Mouse (Mus musculus) neural tube, embryonic 12.5 days (tissue): Measurements from ENCODE around the gene Slc3a2. TPM values are rescaled to one million over a fixed set of nuclear protein-coding genes. Genes with fewer than 3 reads are reported as not detected.
"Not testable (repeated sequence)": the region's sequence is repeated elsewhere in the genome, so short reads cannot be mapped to it uniquely, and the experiment has no call there.

Source experiments
- ATAC-seq: fragments of 200-750 bp; cut with Nextera tagmentation; 2 replicates; pipeline ENCODE4 v1.8.0; 2017; ENCODE audit warnings: low read depth, mild to moderate bottlenecking, moderate TSS enrichment, moderate library complexity; ENCODE audit not compliant: low FRiP score
- H3K27ac ChIP-seq: fragments of 300-500 bp; sonication (generic); 2 replicates; pipeline ENCODE4 v1.5.1; 2016
- H3K27me3 ChIP-seq: fragments of 300-500 bp; sonication (generic); replicated peaks from 2 replicates; pipeline ENCODE4 v1.6.1; 2016; ENCODE audit warnings: mild to moderate bottlenecking
- H3K36me3 ChIP-seq: fragments of 300-500 bp; sonication (generic); 2 replicates; pipeline ENCODE4 v1.6.1; 2016; ENCODE audit warnings: mild to moderate bottlenecking
- H3K4me1 ChIP-seq: fragments of 300-500 bp; sonication (generic); 2 replicates; pipeline ENCODE4 v1.6.1; 2016
- H3K4me2 ChIP-seq: fragments of 300-500 bp; sonication (generic); replicated peaks from 2 replicates; pipeline ENCODE4 v1.6.1; 2016; ENCODE audit warnings: mild to moderate bottlenecking
- H3K4me3 ChIP-seq: fragments of 300-500 bp; sonication (generic); 2 replicates; pipeline ENCODE4 v1.5.1; 2016
- H3K9ac ChIP-seq: fragments of 300-500 bp; sonication (generic); 2 replicates; pipeline ENCODE4 v1.6.1; 2016; ENCODE audit warnings: mild to moderate bottlenecking
- H3K9me3 ChIP-seq: fragments of 300-500 bp; sonication (generic); 2 replicates; pipeline ENCODE4 v1.6.1; 2016; ENCODE audit warnings: mild to moderate bottlenecking
- WGBS: fragments of 180-500 bp; shearing (Covaris S2); methylation state at CpG from one replicate; pipeline ENCODE4 v1.1.7; 2016; 5-methylcytosine and 5-hydroxymethylcytosine counted together
- polyA plus RNA-seq: library from polyadenylated mRNA; unstranded; fragments of >200 nt; fragmentation: Nextera tagmentation; extraction: Ambion mirVana; gene quantifications from 2 replicates; pipeline ENCODE4 v1.2.1, GENCODE M21; 2016

Gene Slc3a2
- polyA plus RNA-seq, 1 experiment from 2014 or later = 147 TPM

DNA sequence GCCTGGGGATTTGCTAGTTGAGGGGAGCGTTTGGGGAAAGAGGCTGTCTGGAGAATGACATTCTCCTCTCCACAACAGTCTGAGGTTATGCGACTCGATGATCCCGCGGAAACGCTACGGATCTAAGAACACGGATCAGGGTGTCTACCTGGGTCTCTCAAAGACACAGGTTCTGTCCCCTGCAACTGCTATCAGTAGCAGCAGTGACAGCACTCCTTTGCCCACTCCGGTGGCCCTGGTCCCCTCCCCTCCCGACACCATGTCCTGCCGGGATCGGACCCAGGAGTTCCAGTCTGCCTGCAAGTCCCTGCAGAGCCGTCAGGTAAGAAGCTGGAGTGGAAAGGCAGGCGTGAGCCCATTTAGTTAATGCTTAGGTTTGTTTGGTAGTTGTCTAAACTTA lies 19.0 kb upstream of the Slc3a2 start:
- Histone ChIP-seq H3K27me3 (no peaks in the 10 kb centered on the region), H3K36me3 (peaks cover 63% of the 10 kb centered on the region), H3K27ac (no peak overlapping the region), H3K9ac (peak overlapping the region; percentile 83), H3K4me3 (peak overlapping the region; percentile 76), H3K4me1 (peaks cover 19% of the 10 kb centered on the region), H3K9me3 (no peaks in the 10 kb centered on the region), H3K4me2 (peak overlapping the region; percentile 89)
- ATAC-seq = no peak
- WGBS = 24% methylated on average over 14 of the region's 14 CpGs

DNA sequence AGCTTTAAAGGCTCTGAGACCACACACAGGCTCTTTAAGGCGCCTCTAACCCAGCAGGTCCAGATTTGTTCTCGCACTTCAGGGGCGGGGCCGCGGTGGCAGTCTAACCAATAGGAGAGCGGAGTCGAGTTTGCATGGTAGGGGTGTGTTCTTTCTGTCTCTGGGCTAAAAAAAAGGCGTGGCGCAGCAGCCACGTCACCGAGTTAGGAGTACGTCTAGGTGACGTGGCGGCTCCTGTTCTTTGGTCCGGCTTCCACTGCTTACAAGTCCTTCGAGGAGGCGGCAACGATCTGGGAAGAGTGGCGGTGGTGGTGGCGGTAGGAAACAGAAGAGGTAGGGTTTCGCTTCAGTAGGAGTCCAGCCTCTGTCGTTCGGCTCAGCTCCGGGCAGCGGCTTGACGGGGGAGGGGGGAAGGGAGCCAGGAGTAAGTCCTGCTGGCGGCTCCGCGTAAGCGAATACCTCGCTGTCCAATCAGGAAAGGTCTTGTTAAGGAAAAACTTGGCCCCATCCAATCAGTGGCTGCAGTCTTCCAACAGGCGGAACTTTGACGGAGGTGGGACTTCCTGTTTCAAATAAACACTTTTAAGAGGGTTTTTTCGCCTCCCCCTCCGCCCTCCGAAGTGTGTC lies 18.2 kb upstream of the Slc3a2 start, which contains the start of gene Stx5a:
Gene Stx5a, plus strand, starts transcription at position 171 of the 627 bp plus-strand sequence.
- WGBS = under 1% methylated on average over 36 of the region's 36 CpGs
- Histone ChIP-seq H3K27ac (peak within 1 kb of the TSS; percentile 69; the same call in 1 of the 2 replicates), H3K4me3 (peak within 1 kb of the TSS; percentile 76), H3K9ac (peak within 1 kb of the TSS; percentile 83), H3K27me3 (no peaks in the 10 kb centered on the region), H3K4me2 (peak within 1 kb of the TSS; percentile 89), H3K36me3 (peaks cover 57% of the 10 kb centered on the region), H3K9me3 (no peaks in the 10 kb centered on the region), H3K4me1 (peaks cover 19% of the 10 kb centered on the region)
- ATAC-seq = peak; percentile 97

DNA sequence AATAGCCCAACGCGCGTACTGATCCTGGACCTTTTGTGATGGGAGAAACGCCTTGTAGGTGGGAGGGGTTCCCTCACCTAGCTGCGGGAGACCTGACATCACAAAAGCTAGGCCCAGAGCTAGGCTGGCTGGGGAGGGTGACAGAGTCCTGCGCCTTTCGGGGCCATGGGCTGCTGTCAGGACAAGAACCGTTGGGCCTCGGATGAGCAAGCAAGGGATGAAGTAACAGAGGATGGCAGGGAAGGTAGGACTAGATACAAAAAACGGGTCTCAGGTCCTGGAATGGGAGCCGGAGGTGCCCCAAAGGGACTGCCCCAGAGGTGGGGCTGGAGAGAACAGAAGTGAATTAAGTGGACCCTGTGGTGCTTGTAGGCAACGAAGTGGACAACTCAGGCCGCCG lies 17.4 kb upstream of the Slc3a2 start, which contains the start of gene 1700092M07Rik:
Gene 1700092M07Rik, plus strand, starts transcription at position 116 of the 400 bp plus-strand sequence.
- Histone ChIP-seq H3K4me1 (peaks cover 19% of the 10 kb centered on the region), H3K27ac (peak within 1 kb of the TSS; percentile 69; the same call in 1 of the 2 replicates), H3K9me3 (no peaks in the 10 kb centered on the region), H3K4me3 (peak within 1 kb of the TSS; percentile 76), H3K27me3 (no peaks in the 10 kb centered on the region), H3K9ac (peak within 1 kb of the TSS; percentile 83), H3K36me3 (peaks cover 49% of the 10 kb centered on the region), H3K4me2 (peak within 1 kb of the TSS; percentile 89)
- WGBS = 69% methylated on average over 14 of the region's 14 CpGs
- peak; percentile 37 for ATAC-seq

DNA sequence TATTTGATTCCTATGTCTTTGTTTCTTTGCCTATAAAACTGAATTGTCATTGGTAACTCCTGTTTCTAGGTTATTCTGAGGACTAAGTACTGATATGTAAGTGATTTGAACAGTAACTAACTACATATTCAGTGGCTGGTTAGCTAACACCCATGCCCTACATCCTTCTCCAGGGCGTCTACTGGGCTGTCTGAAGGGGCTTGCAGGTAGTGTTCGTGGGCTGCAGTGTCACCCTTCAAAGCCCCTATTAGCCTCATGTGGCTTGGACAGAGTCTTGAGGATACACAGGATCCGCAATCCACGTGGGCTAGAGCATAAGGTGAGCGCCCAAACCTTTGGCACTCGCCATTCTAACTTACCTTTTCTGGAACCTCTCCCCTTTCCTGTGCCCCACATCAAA lies 16.5 kb upstream of the Slc3a2 start:
- no peak for ATAC-seq
- Histone ChIP-seq H3K4me3 (no peak overlapping the region), H3K27ac (no peak overlapping the region), H3K9ac (no peak overlapping the region), H3K9me3 (no peaks in the 10 kb centered on the region), H3K27me3 (no peaks in the 10 kb centered on the region), H3K4me2 (no peak overlapping the region), H3K36me3 (peaks cover 43% of the 10 kb centered on the region), H3K4me1 (peaks cover 19% of the 10 kb centered on the region)
- WGBS = 95% methylated on average over 6 of the region's 6 CpGs

DNA sequence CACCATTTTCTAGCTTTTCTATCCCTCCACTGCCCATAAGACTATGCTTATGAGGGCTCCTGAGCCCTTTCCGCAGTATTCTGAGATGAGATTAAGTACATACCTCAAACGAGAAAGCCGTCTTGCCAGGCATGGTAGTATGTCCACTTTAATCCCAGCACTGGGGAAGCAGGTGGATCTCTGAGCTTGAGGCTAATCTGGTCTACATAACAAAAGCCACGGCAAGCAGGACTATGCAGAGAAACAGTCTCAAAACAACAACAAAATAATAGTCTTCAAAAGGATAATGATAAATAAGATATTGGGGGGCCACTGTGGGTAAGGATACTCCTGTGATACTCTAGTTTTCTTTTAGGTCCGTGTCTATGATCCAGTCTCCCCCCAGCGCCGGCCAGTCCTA lies 15.7 kb upstream of the Slc3a2 start:
- no peak for ATAC-seq
- Histone ChIP-seq H3K4me3 (no peak overlapping the region), H3K4me2 (no peak overlapping the region), H3K36me3 (peaks cover 39% of the 10 kb centered on the region), H3K27me3 (no peaks in the 10 kb centered on the region), H3K4me1 (peaks cover 19% of the 10 kb centered on the region), H3K9me3 (no peaks in the 10 kb centered on the region), H3K27ac (no peak overlapping the region), H3K9ac (no peak overlapping the region)
- 92% methylated on average over 7 of the region's 7 CpGs for WGBS

DNA sequence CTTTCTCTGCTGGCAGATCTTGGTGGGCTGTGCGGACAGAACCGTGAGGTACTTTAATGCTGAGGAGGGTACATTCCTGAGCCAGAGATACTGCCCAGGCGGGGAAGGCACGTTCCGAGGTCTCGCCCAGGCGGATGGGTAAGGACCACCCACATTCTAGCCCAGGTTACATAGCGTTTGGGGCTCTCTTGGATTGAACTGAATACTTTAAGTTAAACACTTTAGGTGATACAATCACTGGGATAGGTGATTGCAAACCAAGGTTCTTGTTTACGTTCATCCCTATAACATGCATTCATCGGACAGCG lies 12.9 kb upstream of the Slc3a2 start:
- Histone ChIP-seq H3K4me1 (peaks cover 9% of the 10 kb centered on the region), H3K9ac (peak overlapping the region; percentile 61), H3K27ac (no peak overlapping the region), H3K9me3 (no peaks in the 10 kb centered on the region), H3K4me2 (peak overlapping the region; percentile 98), H3K4me3 (peak overlapping the region; percentile 62), H3K36me3 (peaks cover 30% of the 10 kb centered on the region), H3K27me3 (no peaks in the 10 kb centered on the region)
- WGBS = 4% methylated on average over 11 of the region's 11 CpGs
- ATAC-seq = peak; percentile 38

DNA sequence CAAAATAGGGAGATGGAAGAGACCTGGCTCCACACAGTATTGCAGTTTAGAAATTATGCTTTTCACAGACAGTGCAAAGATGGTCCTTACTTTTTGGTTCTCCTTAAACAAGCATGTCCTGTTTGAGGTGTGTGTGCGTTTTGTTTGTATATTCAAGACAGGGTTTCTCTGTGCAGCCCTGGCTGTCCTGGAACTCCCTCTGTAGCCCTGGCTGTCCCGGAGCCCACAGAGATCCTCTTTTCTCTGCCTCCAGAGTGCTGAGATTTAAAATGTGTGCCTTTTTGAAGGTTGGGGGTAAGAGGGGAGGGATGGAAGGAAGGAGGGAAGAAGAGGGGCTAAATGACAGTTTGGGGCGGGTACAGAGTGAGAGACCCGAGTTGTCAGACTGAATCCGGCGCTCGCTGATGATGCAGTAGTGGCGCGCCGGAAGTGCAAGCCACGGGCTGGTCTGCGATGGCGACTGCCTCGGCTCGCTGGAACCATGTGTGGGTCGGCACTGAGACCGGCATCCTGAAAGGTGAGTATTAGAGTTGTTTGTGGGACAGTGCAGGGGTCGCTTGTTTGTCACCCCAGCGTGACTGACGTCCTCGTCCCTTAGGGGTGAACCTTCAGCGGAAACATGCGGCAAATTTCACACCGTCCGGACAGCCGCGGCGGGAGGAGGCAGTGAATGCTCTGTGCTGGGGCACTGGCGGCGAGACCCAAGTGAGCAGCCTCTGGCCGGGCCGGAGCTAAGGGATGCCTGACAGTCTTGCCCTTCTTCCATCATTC lies 12.4 kb upstream of the Slc3a2 start, which contains the start of gene Wdr74:
Gene Wdr74, plus strand, starts transcription at position 439 of the 771 bp plus-strand sequence.
- peak; percentile 95 for ATAC-seq
- under 1% methylated on average over 32 of the region's 32 CpGs for WGBS
- peak within 1 kb of the TSS; percentile 61 for H3K9ac ChIP-seq

DNA sequence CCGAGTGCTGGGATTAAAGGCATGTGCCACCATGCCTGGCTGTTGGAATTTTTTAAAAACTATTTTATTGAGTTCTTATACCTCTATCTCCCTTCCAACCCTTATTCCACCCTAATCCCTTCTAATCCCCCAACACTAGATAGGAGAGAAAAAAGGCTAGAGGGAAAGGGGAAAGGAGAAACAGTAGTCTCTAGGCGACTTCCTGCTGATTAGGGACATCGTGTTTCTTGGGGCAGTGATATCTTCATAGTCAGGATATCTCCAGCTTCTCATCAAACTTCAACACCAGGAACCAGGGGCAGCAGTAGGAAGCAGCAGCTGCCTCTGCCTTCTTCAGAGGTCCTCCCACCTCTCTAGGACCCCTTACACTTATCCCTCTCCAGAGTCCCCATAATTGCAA lies 11.2 kb upstream of the Slc3a2 start:
- Histone ChIP-seq H3K27me3 (no peaks in the 10 kb centered on the region), H3K9me3 (no peaks in the 10 kb centered on the region), H3K27ac (no peak overlapping the region), H3K36me3 (peaks cover 16% of the 10 kb centered on the region; the same call in 1 of the 2 replicates), H3K4me1 (no peaks in the 10 kb centered on the region), H3K4me2 (no peak overlapping the region), H3K4me3 (no peak overlapping the region), H3K9ac (no peak overlapping the region)
- ATAC-seq = no peak
- 75% methylated on average over 3 of the region's 3 CpGs for WGBS

More for the DNA sequence above, 12.4 kb upstream of the Slc3a2 start, which contains the start of gene Wdr74:
- Histone ChIP-seq H3K27ac (no peak within 1 kb of the TSS), H3K4me2 (peak within 1 kb of the TSS; percentile 98), H3K27me3 (no peaks in the 10 kb centered on the region), H3K36me3 (peaks cover 28% of the 10 kb centered on the region), H3K4me3 (peak within 1 kb of the TSS; percentile 62), H3K9me3 (no peaks in the 10 kb centered on the region), H3K4me1 (peaks cover 4% of the 10 kb centered on the region)

DNA sequence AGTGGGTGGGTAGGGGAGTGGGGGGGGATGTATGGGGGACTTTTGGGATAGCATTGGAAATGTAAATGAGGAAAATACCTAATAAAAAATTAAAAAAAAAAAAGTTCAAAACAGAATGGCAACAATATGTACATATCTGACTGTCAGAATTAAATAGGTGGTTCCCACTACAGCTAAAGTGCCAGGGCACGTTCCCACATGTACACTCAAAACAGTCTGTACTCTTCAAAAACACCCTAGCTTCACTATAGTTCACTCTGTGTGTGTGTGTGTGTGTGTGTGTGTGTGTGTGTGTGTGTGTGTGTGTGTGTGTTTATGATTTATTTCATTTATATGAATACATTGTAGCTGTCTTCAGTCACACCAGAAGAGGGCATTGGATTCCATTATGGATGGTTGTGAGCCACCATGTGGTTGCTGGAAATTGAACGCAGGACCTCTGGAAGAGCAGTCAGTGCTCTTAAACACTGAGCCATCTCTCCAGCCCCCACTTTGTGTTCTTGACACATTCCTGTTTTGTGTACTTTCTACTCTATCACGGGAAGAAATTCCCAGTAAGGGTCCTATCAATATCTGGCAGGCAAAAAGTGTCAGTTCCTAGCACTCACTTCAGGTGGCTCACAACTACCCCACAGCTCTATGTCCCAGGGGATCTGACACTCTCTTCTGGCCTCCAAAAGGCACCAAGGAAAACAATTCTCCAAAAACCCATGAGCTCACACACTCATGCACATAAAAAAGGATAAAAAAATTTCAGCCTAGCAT lies 5.3 kb upstream of the Slc3a2 start:
- H3K4me1 ChIP-seq = peaks cover 17% of the 10 kb centered on the region
- not testable (repeated sequence) for ATAC-seq, H3K4me2 ChIP-seq, H3K4me3 ChIP-seq, H3K9ac ChIP-seq, H3K27me3 ChIP-seq, H3K27ac ChIP-seq, H3K9me3 ChIP-seq
- WGBS = 36% methylated on average over 3 of the region's 3 CpGs
- H3K36me3 ChIP-seq = peaks cover 23% of the 10 kb centered on the region

DNA sequence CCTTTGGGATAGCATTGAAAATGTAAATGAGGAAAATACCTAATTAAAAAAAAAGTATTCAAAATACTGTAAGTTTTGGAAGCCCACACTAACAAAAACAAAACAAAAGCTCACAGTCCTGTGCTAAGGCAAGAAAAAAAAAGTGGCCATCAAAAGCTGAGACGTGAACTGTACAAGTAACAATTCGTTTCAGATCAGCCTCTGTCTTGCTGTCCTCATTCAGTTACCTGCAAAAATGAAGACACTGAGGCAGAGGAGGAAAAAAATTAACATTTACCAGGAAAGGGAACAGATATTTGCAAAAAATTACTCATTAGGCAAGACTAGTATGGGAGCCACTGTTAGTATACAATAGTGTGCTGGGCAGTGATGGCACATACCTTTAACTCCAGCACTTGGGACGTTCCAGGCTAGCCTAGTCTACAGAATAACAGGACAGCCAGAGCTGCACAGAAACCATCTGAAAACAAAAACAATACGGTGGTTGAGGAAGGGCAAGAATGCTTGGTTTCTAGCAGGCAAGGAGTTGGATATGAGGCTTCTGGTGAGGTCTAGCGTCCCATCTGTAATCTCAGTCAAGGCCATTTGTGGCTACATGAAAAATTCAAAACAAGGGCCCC lies 4.4 kb upstream of the Slc3a2 start:
- H3K9ac ChIP-seq = no peak overlapping the region
- no peak overlapping the region for H3K4me3 ChIP-seq
- WGBS = 30% methylated on average over 5 of the region's 5 CpGs
- peaks cover 23% of the 10 kb centered on the region for H3K36me3 ChIP-seq
- no peaks in the 10 kb centered on the region for H3K27me3 ChIP-seq
- peaks cover 17% of the 10 kb centered on the region for H3K4me1 ChIP-seq
- no peak overlapping the region for H3K27ac ChIP-seq
- no peaks in the 10 kb centered on the region for H3K9me3 ChIP-seq
- H3K4me2 ChIP-seq = no peak overlapping the region
- ATAC-seq = no peak

DNA sequence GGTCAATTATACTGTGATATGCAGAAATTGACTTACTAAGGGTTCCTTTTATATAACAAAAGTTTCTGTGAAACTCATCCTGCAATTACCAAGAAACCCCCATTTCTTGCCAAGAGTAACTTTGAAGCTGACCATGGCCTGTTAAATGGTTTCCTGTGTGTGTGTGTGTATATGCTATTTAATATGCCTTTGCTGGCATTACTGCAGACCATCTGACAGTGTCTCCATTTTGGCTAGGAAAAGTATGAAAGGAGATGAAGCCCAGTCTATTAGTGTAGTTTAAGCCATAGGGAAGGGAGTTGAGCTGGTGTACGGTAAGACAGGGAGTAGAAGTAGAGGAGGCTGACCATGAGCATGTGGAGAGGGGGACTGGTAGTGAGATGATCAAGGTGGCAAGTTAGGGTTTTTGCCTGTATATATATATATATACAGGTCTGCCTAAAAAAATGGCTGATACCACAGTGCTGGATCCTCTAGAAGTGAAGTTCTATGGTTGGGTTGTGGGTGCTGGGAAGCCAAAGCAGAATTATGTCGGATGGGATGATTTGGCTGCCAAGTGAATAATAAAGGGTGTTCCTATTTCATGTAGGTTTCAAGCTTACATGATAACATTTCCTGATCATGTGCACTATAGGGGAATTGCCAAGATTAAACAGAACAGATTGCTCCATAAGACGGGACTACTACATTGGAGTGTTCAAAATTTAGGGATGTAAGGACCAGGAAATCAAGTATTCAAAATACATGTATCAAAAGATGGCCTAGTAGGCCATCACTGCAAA lies 3.6 kb upstream of the Slc3a2 start:
- Histone ChIP-seq H3K4me1 (peaks cover 25% of the 10 kb centered on the region), H3K9ac (no peak overlapping the region), H3K36me3 (peaks cover 23% of the 10 kb centered on the region), H3K4me3 (no peak overlapping the region), H3K9me3 (no peaks in the 10 kb centered on the region), H3K27ac (no peak overlapping the region), H3K27me3 (no peaks in the 10 kb centered on the region), H3K4me2 (no peak overlapping the region)
- no peak for ATAC-seq
- WGBS = 13% methylated on average over 3 of the region's 3 CpGs
